Mouse (Mus musculus) adrenal gland, adult 2 months (tissue): ENCODE results near the gene Ccdc27. TPM values are rescaled to one million over a fixed set of nuclear protein-coding genes. Genes with fewer than 3 reads are reported as not detected.

Source experiments
- DNase-seq: peaks from one replicate; pipeline ENCODE4 v3.0.0; 2021
- polyA plus RNA-seq: library from polyadenylated mRNA; depleted of rRNA; stranded (reverse); fragments of >200 nt; gene quantifications from 2 replicates; pipeline ENCODE4 v1.2.3, GENCODE M21; 2012
- total RNA-seq, 2 experiments: library from RNA; stranded (reverse); gene quantifications; 2 replicates each; pipeline ENCODE4 v1.2.3; 2021

Gene Ccdc27
- total and polyA plus RNA-seq, 3 experiments, result not detected

GRCm38 (mm10) chr4:154025641-154026440 is 16.6 kb downstream of the Ccdc27 start, which contains the start of gene Smim1:
TSS of gene Smim1 (minus strand) at chr4:154026230.
- DNase-seq, result peak; percentile 88

- peak; percentile 40 for DNase-seq
Measured at GRCm38 (mm10) chr4:154024729-154025521, 17.6 kb downstream of the Ccdc27 start.

- no peak for DNase-seq
Measured at GRCm38 (mm10) chr4:154023754-154024601, 18.5 kb downstream of the Ccdc27 start.

GRCm38 (mm10) chr4:154022844-154023243 is 19.6 kb downstream of the Ccdc27 start:
- no peak for DNase-seq

- DNase-seq, result peak; percentile 48
Measured at GRCm38 (mm10) chr4:154022407-154022806, 20.1 kb downstream of the Ccdc27 start.

GRCm38 (mm10) chr4:154021432-154021831 is 21.0 kb downstream of the Ccdc27 start:
- no peak for DNase-seq

- peak; percentile 55 for DNase-seq
Measured at GRCm38 (mm10) chr4:154019571-154019970, 22.9 kb downstream of the Ccdc27 start.

- no peak for DNase-seq
Measured at GRCm38 (mm10) chr4:154015476-154015875, 27.0 kb downstream of the Ccdc27 start.

- peak; percentile 48 for DNase-seq
Measured at GRCm38 (mm10) chr4:154012132-154012882, 30.2 kb downstream of the Ccdc27 start.

GRCm38 (mm10) chr4:154011646-154012089 is 30.8 kb downstream of the Ccdc27 start, which contains the start of gene Lrrc47:
TSS of gene Lrrc47 (plus strand) at chr4:154011731.
- peak; percentile 90 for DNase-seq

GRCm38 (mm10) chr4:154010907-154011645 is 31.4 kb downstream of the Ccdc27 start:
- DNase-seq, result no peak

GRCm38 (mm10) chr4:154007759-154008158 is 34.7 kb downstream of the Ccdc27 start:
- DNase-seq, result no peak

- no peak for DNase-seq
Measured at GRCm38 (mm10) chr4:154006264-154006663, 36.2 kb downstream of the Ccdc27 start.

GRCm38 (mm10) chr4:154005488-154005887 is 37.0 kb downstream of the Ccdc27 start:
- no peak for DNase-seq

- DNase-seq, result peak; percentile 54
Measured at GRCm38 (mm10) chr4:153993505-153993904, 49.0 kb downstream of the Ccdc27 start.

GRCm38 (mm10) chr4:153992715-153993114 is 49.8 kb downstream of the Ccdc27 start:
- no peak for DNase-seq

GRCm38 (mm10) chr4:153980470-153980869 is 62.0 kb downstream of the Ccdc27 start:
- DNase-seq, result no peak

- no peak for DNase-seq
Measured at GRCm38 (mm10) chr4:153979243-153979642, 63.2 kb downstream of the Ccdc27 start.
